Mouse (Mus musculus): ENCODE data around the gene Tube1.

Gene Tube1

DNA sequence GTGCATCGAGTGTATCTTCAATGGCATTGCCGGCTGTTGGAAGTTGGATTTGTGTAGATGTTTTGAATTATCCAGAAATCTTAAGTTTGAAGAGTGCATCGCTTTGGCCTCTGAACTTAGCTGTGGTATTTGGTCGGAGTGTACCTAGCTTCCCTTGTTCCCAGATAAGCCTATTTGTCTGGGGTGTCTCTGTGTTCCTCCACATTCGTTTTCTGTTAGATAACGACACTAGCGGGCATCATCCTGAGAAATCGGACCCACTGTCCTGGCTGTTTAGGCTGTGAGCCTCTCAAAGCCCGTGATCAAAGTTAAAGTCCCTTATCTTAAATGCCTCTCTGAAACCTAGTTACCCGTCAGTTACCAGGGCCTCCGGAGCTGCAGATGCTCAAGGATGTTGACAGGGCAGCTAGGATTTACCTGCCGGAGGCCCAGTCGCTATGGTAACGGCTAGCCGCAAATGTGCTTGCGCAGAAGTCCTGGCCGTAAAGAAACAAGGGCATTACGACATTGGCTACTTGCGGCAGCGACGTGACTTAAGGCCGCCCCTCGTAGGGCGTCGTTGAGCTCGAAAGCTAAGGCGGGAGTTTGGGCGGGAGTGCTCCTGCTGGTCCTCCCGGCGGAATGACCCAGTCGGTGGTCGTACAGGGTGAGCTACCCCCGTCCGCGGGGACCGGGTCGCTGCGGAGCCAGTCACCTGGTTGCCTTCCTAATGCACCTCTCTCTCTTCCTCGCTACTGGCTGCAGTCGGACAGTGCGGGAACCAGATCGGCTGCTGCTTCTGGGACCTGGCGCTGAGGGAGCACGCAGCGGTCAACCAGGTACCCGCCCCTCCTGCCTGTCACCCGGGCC is at the start of gene Tube1, which contains the start of gene Fam229b:
Tube1 (plus strand) TSS at position 515 of the 849 bp plus-strand sequence.
Fam229b (minus strand) TSS at position 453 of the 849 bp plus-strand sequence.
- peak; percentile 74 for DNase-seq (ENCODE audit: low spot score)

DNA sequence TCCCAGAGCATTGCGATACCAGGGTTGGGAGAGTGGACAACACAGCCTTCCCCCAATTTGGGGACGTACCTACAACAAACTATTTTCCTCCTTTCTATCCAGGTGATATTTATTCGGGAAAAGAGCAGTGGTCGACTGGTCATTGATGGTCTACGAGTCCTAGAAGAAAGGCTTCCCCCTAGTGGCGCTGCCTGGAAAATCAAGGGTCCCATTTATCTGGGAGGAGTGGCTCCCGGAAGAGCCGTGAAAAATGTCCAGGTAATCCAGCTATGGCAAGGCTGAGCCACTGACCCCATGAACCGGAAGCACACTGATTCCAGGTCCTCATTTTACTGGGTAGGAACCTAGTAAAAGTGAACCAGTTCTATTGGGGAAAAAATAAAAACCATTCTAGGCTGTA is 36.8 kb upstream of the Tube1 start:
- DNase-seq (ENCODE audit: low spot score) = no peak

DNA sequence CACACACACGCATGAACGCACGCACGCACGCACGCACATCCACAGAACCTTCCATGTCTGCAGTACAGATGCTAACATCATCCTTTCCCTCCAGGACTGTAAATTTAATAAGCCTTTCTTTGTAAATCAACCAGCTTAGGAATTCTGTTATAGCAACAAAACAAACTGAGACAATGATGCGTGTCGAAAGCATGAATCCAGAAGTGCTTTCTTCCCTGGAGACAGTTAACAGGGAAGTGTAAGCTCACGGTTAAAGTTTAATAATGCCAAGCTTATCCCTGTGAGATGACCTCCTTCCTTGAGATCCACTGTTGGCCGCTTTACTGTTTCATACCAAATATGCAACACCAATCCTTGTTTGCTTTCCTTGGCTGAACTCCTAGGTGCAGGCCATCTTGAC is 35.0 kb upstream of the Tube1 start:
- no peak for DNase-seq (ENCODE audit: low spot score)

DNA sequence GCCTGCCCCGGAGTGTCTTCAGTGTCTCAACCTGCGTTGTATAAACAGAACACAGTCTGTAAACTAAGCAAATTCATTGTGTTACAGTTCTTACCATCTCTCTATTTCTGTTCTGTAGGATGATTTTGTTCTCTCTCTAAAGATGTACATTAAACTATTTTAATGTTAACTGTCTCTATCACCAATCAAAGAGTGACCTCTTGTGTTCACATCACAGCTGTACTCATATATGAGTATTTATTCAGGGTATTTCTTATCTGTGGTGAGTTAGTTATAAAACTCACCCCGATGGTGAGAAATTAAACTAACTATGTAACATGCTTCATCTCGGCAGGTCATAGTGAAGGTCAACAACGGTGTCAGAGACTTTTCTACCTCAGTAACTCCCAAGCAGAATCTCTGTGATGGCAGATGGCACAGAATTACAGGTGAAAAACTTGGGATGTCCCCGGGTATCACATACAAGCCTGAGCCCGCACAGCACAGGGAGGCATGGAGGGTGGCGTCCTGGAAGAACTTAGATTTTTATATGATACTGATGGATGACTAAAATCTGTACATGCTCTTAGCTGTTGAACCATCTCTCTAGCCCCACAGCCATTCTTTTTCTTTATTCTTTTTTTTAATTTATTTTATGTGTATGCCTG is 28.9 kb upstream of the Tube1 start:
- no peak for DNase-seq (ENCODE audit: low spot score)

DNA sequence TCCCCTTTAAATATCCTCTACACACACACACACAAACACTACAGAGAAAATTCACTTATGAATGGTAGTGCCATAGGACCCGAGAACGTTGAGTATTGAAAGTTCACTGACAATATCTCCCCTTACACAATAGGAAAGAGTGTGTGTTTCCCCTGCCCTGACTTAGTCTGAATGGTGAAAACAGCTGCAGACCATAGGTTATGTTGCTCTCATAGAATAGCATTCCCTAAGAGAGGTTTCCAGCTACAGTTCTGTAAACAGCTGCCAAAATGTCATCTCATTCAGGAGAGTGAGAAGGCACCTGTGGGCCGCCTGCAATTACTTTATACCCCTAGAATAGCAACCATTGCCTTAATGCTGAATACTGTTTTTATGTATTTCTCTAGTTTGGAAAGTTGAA is 27.4 kb upstream of the Tube1 start:
- DNase-seq (ENCODE audit: low spot score) = no peak

DNA sequence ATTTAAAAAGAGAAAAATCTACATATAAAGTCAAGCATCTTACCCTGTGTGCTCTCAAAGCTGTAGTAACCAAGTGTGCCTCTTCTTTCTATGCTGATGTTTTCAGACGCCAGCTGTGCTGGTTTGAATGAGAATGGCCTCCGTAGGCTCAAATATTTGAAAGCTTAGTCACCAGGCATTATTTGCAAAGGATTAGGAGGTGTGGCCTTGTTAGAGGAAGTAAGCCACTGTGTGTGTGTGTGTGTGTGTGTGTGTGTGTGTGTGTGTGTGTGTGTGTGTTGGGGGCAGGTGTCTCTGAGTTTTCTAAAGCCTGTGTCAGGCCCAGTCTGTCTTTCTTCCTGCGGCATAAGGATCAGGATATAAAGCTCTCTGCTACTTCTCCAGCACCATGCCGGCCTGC is 26.8 kb upstream of the Tube1 start:
- DNase-seq (ENCODE audit: low spot score) = no peak

DNA sequence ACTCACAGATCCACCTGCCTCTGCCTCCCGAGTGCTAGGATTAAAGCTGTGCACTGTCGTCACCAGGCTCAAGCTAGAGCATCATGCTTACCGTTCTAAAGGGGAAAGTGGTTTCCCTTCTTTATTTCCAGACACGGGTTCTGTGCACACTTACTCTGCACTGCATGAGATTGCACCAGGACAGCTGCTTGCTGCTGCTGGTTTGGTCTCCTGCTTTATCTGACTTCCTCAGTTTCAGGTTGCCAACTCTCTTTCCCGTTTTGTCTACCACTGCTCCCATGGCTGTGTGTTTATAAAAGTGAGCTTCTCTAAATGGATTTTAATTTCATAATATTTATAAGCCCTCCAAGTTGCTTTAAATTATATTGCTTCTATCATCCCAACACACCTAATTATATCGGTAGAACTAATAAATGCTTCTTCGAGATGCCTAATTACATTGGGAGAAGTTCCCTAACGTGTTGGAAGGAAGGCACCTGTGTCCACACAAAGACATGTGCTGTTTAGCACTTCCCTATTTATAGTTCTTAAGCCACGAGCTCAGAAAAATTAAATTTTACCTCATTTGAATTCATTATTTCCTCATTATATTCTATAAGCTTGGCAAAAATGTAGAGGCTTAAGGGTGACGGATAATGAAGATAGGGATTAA is 24.8 kb upstream of the Tube1 start:
- no peak for DNase-seq (ENCODE audit: low spot score)

DNA sequence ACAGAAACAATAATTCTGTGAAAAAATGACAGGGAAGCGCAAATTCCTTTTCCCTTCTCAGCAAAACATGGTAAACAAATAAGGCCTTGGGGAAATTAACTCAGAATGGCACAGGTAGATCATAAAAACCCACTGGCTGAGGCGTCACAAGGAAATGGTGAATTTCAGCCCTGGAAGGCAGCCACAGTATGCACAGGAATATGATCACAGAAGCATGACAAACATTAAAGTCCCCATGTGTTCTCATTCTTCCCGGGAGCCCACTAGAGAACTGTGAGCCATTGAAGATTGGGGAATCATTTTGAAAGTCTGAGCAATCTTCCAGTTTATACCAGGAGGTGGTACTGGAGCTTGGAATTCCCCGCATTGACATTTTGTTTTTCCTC is 24.3 kb upstream of the Tube1 start:
- no peak for DNase-seq (ENCODE audit: low spot score)

DNA sequence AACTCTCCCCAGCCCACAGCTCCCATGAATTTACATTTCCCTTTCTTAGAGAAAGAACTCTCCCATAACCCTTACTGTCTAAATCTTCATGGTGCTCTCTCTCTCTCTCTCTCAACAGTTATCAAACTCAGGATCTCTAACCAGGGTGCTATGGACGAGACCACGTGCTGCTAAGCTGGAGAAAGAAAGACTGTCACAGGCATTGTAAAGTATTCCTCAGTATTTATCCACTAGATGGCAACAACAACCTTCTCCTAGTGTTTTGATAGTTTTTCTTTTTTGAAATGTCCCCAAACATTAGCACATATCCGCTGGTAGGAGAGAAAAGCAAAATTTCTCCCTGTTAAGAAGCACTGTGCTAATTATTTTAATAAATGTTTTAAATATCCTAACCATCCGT is 12.4 kb upstream of the Tube1 start:
- no peak for DNase-seq (ENCODE audit: low spot score)

DNA sequence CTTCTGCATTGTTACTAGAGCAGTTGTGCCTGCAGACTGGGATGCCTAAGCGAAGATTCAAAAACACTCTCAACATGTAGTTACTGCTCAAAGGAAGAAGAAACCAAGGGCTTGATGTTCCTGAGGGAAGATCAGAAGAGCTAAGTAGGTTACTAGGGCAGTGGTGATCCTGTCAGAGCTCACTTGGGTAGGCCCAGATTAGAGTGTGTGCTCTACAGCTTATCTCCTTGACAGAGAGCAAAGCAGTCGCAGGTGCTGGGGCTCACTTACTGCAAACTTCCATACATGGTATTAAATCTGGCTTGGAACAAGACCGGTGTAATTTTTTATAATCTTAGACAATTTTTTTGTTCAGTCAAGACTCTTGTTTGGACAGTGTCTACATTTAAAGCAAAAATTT is 4.0 kb downstream of the Tube1 start:
- DNase-seq (ENCODE audit: low spot score) = no peak

DNA sequence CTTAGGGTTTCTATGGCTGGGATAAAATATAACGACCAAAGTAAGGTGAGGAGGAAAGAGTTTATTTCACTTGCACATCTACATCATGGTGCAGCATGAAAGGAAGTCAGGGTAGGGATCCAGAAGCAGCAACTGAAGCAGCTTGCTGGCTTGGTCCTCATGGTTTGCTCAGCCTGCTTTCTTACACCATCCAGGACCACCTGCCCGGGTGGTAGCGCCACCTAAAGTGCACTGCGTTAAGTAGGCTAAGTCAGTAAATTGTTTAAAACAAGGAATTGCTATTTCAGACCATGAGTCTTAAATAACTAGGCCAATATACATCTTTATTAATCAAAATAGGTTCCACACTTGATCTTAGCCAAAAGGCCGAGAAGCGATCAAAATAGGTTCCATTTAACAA is 5.0 kb downstream of the Tube1 start:
- no peak for DNase-seq (ENCODE audit: low spot score)

DNA sequence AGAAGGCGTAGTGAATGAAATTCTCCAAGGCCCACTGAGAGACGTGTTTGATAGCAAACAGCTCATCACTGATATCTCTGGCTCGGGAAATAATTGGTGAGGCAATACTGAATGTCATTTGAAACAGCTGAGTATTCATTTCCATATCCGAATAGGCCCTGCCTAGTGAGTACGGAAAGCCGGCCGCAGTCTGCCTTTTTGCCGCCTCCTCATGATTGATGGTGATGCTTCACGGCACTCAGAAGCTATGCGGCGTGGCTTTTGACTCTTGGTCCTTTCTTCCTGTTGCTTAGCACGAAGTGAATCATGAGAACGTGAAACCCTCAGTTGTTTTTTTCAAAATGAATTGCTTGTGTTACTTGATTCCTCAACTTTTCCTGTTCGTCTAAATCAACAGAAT is 7.1 kb downstream of the Tube1 start:
- no peak for DNase-seq (ENCODE audit: low spot score)

DNA sequence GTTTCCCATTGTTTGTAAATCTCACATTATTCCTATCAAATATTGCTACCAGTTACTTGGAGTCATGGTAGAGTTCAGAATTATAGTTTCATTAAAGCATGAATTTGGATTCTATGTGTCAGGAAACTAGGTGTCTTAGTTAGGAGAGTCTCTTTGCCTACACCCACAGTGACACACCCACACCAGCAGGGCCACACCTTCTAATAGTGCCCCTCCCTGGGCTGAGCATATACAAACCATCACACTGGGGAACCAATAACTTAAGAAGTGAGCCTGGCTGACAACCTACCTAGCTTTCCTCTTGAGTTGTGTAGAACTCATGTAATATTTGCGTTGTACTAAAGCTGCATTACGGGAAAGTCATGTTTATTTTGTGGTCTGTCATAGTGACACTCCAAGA is 7.6 kb downstream of the Tube1 start:
- no peak for DNase-seq (ENCODE audit: low spot score)

DNA sequence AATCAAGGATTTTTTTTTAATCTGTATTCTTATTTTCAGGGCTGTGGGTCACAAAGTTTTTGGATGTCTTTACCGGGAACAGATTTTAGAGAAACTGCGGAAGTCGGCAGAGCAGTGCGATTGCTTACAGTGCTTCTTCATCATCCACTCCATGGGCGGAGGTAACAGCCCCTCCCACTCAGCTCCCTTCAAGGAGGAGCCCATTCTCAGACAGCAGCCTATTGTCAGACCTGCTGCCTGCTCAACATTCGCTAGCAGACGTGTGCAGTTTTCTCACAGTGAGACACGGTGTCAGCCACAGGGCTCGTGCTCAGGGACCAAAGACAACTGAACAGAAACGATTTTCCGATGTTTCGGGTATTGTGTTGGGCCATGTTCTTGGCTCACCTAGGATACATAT is 8.4 kb downstream of the Tube1 start:
- DNase-seq (ENCODE audit: low spot score) = no peak

DNA sequence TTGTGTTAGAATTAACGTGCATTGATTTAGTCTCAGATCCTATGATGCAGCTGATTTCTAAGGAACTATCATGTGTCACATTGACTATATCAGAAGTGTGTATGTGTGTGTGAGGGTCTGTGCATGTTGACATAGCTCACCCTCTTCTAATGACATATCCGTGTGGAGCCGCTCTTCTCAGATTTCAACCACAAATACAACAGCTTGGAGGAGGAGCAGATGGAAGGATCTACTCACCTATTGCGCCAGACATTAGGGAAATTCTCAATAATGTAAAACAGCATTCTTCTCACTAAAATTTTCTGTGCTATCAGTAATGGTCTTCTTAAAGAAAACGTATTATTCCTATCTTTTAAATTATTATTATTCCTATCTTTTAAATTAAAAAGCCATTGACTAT is 22.9 kb downstream of the Tube1 start:
- no peak for DNase-seq (ENCODE audit: low spot score)

DNA sequence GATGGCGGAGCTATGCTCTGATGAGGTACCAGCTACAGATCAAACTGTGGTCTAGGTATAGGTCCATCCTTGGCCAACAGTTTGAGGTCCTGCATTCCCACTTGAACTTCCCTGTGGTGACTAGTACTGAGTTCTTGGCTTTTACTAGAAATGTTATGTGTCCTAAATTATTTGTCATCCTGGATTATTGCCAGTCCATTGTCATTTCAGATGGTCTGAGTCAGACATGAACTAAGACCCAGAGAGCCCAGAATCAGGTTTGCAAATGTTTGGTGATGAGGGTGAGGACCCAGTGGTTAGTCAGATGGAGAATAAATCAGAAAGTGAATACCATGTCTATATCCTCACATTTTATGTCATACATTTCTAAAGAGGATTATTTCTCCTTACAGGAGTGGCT is 23.5 kb downstream of the Tube1 start:
- no peak for DNase-seq (ENCODE audit: low spot score)

DNA sequence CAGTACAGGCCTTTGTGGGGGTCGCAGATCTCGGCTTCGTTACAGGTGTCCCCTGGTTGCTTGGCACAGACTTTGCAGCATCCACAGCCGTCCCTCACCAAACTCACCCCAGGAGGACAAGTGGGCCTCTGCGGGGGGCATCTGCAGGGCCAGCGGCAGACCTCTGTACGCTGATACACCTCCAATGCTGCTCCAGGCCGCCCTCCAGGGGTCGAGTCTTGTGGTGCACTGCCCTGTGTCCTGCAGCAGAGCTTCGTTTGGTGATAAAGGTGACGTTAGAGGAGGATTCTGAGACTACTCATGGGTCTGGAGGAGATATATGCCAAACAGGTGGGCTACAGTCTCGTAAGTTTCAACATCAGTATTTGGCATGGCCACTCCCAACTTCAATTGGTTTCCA is 24.5 kb downstream of the Tube1 start:
- no peak for DNase-seq (ENCODE audit: low spot score)

DNA sequence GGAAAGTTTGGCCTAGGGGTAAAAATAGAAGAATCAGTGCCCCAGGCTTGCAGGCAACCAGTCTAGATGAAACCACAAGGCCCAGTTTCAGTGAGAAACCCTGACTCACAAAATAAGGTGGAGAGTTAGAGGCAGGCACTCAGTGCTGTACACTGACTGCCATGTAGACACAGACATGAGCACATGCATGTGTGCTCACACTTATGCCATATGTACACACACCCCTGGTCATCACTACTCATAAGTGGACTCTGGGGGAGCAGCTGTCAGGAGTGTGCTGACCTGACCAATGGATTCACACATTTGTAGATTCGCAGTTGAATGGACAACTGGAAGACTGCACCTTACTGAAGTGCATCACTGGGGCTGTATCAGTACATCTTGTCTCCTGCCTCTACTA is 27.6 kb downstream of the Tube1 start:
- DNase-seq (ENCODE audit: low spot score) = no peak

DNA sequence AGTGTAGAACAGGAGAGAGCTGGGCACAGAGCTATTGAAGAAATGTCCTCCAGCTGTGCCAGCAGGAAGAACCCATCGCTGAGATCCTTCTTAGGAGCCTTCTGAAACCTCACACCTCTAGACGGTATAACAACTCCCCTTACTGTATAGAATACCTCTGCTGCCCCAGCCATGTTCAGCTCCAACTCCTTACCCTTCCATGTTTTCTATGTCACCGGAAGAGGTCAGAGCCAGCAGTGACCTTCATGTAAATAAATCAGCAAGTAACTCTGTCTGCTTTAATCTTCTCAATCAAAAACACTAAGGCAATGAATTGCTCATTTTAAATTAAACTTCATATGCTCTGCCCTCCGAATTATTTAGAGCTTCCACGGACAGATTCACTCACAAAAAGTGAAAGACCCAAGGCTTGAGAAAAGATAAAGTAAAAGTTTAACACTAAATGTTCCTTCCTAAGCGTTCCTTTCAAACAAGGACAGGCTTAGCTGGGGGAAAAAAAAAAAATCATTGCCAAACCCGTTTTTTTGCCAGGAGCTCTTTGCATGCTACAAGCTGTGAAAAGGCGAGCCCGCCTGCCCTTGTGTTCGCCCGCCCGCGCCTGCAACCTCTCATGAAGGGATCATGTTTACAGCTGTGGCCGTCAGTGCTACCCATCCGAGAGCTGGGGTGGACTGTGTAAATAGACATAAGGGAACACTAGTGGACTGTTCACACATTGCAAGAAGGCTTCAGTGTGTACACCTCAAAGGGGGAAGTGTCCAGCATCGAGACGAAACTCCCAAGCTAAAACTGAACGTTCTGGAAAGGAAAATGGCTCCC is 29.1 kb downstream of the Tube1 start:
- no peak for DNase-seq (ENCODE audit: low spot score)

DNA sequence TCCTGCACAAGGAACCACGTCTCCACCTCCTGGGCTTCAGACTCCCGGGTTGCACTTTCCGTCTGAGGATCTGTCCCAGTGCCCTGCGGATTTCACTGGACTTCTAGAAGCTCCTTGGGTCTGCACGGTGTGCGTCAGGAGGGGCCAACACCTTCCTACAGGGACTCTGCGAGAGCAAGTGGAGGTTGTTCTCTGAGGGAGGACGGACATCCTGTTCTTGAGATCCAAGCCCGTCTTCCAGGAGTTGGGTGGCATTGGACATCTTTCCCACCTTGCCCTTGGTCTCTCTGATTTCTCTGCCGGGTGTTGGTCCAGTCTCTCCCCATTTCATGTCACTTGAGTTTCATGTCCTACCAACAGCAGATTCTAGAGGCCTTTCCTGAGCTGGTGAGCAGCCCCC is 29.9 kb downstream of the Tube1 start, which contains the start of gene Ccn6:
Ccn6 (minus strand) TSS at position 101 of the 400 bp plus-strand sequence.
- no peak for DNase-seq (ENCODE audit: low spot score)

DNA sequence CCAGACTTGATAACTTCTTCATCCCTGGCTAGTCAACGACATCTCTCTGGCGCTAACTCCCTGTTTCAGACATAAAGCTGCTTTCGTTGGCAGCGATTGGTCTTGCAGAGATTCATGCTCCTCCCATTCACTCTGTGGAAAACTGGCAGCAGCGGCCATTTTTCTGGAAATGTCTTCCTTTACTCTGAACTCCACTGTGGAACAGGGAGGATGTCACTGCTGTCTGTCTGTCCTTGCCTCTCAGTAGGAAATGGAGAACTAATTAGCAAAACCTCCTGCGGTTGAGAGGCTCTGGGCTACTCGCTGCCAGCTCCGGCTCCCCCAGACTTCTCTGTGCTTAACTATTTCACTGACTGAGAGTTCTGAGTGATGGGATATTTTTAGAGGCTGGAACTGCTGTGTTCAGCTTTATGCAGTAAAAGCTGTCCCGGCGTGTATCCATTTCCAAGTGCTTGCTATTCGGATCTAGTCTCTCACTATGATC is 31.9 kb downstream of the Tube1 start:
- DNase-seq (ENCODE audit: low spot score) = peak; percentile 34

DNA sequence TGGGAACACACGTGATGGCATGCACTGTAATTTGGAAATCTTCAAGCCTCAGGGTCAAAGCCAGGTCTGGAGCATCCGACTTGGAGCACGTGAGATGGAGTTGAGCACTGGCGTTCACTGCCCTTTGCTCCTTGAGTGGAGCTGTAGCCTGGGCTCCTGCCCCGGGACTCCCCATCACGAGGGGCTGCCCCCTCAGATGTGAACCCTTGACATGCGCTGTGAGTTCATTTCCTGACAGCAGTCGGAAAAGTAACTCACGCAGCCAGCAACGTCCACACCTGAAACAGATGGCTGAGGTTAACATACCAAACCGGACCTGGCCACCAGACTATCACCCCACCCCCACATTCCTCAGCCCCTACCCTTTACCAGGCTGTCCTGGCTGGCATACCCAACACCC is 33.8 kb downstream of the Tube1 start:
- no peak for DNase-seq (ENCODE audit: low spot score)
